Mouse (Mus musculus) kidney, postnatal 0 days (tissue): ENCODE measurements at regions not wholly inside any gene's neighbourhood (a gene's known extent, or its start where the extent isn't known, plus 50 kb on each side); places are given as distances from the start of the nearest gene placed in this dataset.

Source experiments
- ATAC-seq: fragments of 200-750 bp; cut with Nextera tagmentation; replicated peaks from 2 replicates; pipeline ENCODE4 v1.8.0; 2017; ENCODE audit warnings: low read depth, moderate number of reproducible peaks, moderate TSS enrichment, moderate library complexity; ENCODE audit not compliant: low FRiP score
- DNase-seq: peaks from one replicate; pipeline ENCODE4 v3.0.0-alpha.2; 2016; ENCODE audit warnings: low spot score
- H3K27ac ChIP-seq: fragments of 300-500 bp; sonication (generic); 2 replicates; pipeline ENCODE4 v1.5.1; 2014; ENCODE audit warnings: mild to moderate bottlenecking
- H3K27me3 ChIP-seq: fragments of 300-500 bp; sonication (generic); 2 replicates; pipeline ENCODE4 v1.6.1; 2014; ENCODE audit warnings: low read length, mixed read lengths; ENCODE audit not compliant: insufficient read depth
- H3K36me3 ChIP-seq: fragments of 300-500 bp; sonication (generic); 2 replicates; pipeline ENCODE4 v1.6.1; 2014; ENCODE audit warnings: low read length, mixed read lengths; ENCODE audit not compliant: insufficient read depth
- H3K4me1 ChIP-seq: fragments of 300-500 bp; sonication (generic); replicated peaks from 2 replicates; pipeline ENCODE4 v1.6.1; 2014; ENCODE audit warnings: antibody characterized with exemption, low read length, mixed read lengths; ENCODE audit not compliant: insufficient read depth
- H3K4me2 ChIP-seq: fragments of 300-500 bp; sonication (generic); 2 replicates; pipeline ENCODE4 v1.6.1; 2014; ENCODE audit warnings: mild to moderate bottlenecking, low read length, moderate library complexity, mixed read lengths
- H3K4me3 ChIP-seq: fragments of 300-500 bp; sonication (generic); replicated peaks from 2 replicates; pipeline ENCODE4 v1.5.1; 2014; ENCODE audit warnings: low read depth, low read length
- H3K9ac ChIP-seq: fragments of 300-500 bp; sonication (generic); 2 replicates; pipeline ENCODE4 v1.6.1; 2014; ENCODE audit warnings: low read depth, low read length
- H3K9me3 ChIP-seq: fragments of 300-500 bp; sonication (generic); replicated peaks from 2 replicates; pipeline ENCODE4 v1.6.1; 2016; ENCODE audit warnings: low read length, inconsistent platforms, mixed read lengths
- CTCF ChIP-seq: IDR thresholded peaks from 2 replicates; pipeline ENCODE4 v1.5.1; 2016; ENCODE audit warnings: antibody characterized with exemption, low read depth, mild to moderate bottlenecking, moderate library complexity
- WGBS: fragments of 180-500 bp; shearing (Covaris S2); extraction: QIAGEN DNeasy Blood & Tissue Kit; methylation state at CpG from one replicate; pipeline ENCODE4 v1.1.7; 2014; 5-methylcytosine and 5-hydroxymethylcytosine counted together

- Histone ChIP-seq H3K9ac (no peak overlapping the region), H3K27ac (no peak overlapping the region), H3K4me2 (no peak overlapping the region), H3K36me3 (no peaks in the 10 kb centered on the region), H3K4me3 (no peak overlapping the region), H3K27me3 (no peaks in the 10 kb centered on the region), H3K9me3 (no peaks in the 10 kb centered on the region), H3K4me1 (no peaks in the 10 kb centered on the region)
- no peak for ATAC-seq
- DNase-seq = no peak
- no peak for TF ChIP-seq CTCF
These were observed 2750.4 kb upstream of the Gm8797 start for GRCm38 (mm10) chr3:3000199-3000598.

DNA sequence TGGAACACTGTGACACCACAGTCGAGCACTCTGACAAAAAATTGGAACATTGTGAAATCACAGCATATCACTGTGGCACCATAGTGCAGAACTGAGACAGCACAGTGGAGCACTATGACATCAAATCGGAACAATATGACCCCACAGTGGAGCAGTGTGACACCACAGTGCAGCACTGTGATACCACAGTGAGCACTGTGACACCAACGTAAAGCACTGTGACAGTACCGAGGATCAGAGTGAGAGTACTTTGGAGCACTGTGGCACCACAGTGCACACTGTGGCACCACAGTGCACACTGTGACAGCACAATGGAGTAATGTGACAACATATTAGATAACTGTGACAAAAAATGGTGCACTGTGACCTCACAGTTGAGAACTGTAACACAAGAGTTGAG is 2749.4 kb upstream of the Gm8797 start:
- Histone ChIP-seq H3K4me3 (no peak overlapping the region), H3K27ac (no peak overlapping the region), H3K36me3 (no peaks in the 10 kb centered on the region), H3K4me2 (no peak overlapping the region), H3K9ac (no peak overlapping the region), H3K4me1 (no peaks in the 10 kb centered on the region), H3K27me3 (no peaks in the 10 kb centered on the region), H3K9me3 (no peaks in the 10 kb centered on the region)
- 0 out of 2 replicates have a peak, but pooled peaks have one; percentile 5 for ATAC-seq
- WGBS = 71% methylated on average over 4 of the region's 4 CpGs
- no peak for TF ChIP-seq CTCF
- no peak for DNase-seq

- Histone ChIP-seq H3K4me1 (no peaks in the 10 kb centered on the region), H3K27me3 (no peaks in the 10 kb centered on the region), H3K9ac (no peak overlapping the region), H3K9me3 (no peaks in the 10 kb centered on the region), H3K4me3 (no peak overlapping the region), H3K36me3 (no peaks in the 10 kb centered on the region), H3K27ac (no peak overlapping the region), H3K4me2 (no peak overlapping the region)
- ATAC-seq (peak; percentile 74), DNase-seq (no peak)
- TF ChIP-seq CTCF = no peak
These were observed 2749.0 kb upstream of the Gm8797 start for GRCm38 (mm10) chr3:3001639-3002038.

DNA sequence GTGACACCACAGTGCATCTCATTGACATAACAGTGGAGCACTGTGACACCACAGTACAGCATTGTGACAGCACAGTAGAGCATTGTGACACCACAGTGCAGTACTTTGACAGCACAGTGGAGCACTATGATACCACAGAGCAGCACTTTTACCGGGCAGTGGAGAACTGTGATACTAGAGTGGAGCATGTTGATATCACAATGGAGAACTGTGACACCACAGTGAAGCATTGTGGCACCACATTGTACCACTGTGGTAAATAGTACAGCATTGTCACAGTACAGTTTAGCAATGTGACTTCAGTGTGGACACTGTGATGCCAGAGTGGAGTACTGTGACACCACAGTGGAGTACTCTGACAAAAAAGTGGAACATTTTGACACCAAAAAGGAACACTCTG is 2747.2 kb upstream of the Gm8797 start:
- no peak overlapping the region for H3K9ac ChIP-seq
- ATAC-seq (no peak), DNase-seq (no peak)
- no peak overlapping the region for H3K4me3 ChIP-seq
- H3K4me1 ChIP-seq = no peaks in the 10 kb centered on the region
- 76% methylated on average over 1 of the region's 1 CpGs for WGBS
- H3K36me3 ChIP-seq = no peaks in the 10 kb centered on the region
- no peak overlapping the region for H3K4me2 ChIP-seq
- TF ChIP-seq CTCF = no peak
- H3K27ac ChIP-seq = no peak overlapping the region
- no peaks in the 10 kb centered on the region for H3K27me3 ChIP-seq
- H3K9me3 ChIP-seq = no peaks in the 10 kb centered on the region

- no peaks in the 10 kb centered on the region for H3K27me3 ChIP-seq
- DNase-seq (no peak), ATAC-seq (no peak)
- no peak overlapping the region for H3K27ac ChIP-seq
- peaks cover 5% of the 10 kb centered on the region; the same call in 1 of the 2 replicates for H3K9me3 ChIP-seq
- H3K4me2 ChIP-seq = no peak overlapping the region
- 71% methylated on average over 1 of the region's 1 CpGs for WGBS
- H3K4me3 ChIP-seq = no peak overlapping the region
- TF ChIP-seq CTCF = no peak
- no peaks in the 10 kb centered on the region for H3K36me3 ChIP-seq
- H3K4me1 ChIP-seq = no peaks in the 10 kb centered on the region
- no peak overlapping the region for H3K9ac ChIP-seq
These were observed 2739.5 kb upstream of the Gm8797 start for GRCm38 (mm10) chr3:3011111-3011510.

- WGBS = 73% methylated on average over 5 of the region's 5 CpGs
- H3K27ac ChIP-seq = no peak overlapping the region
- no peaks in the 10 kb centered on the region for H3K27me3 ChIP-seq
- H3K36me3 ChIP-seq = no peaks in the 10 kb centered on the region
- ATAC-seq = no peak
- no peak overlapping the region for H3K4me3 ChIP-seq
- DNase-seq = no peak
- H3K4me2 ChIP-seq = no peak overlapping the region
- TF ChIP-seq CTCF = no peak
- H3K4me1 ChIP-seq = no peaks in the 10 kb centered on the region
- H3K9me3 ChIP-seq = peaks cover 5% of the 10 kb centered on the region; the same call in 1 of the 2 replicates
- no peak overlapping the region for H3K9ac ChIP-seq
These were observed 2737.7 kb upstream of the Gm8797 start for GRCm38 (mm10) chr3:3012951-3013350.

DNA sequence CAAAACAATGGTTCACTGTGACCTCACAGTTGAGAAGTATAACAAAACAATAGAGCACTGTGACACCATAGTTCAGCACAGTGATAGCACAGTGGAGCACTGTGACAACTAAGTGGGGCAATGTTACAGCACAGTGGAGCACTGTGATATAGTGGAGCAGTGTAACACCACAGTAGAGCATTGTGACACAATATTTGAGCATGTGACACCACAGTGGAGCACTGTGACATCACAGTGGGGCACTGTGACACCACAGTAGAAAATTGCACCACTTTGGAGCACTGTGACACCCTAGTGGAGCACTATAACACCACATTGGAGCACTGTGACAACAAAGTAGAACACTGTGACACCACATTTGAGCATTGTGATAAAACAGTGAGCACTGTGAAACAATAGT is 2735.6 kb upstream of the Gm8797 start:
- H3K4me1 ChIP-seq = no peaks in the 10 kb centered on the region
- H3K4me3 ChIP-seq = no peak overlapping the region
- H3K9me3 ChIP-seq = peaks cover 5% of the 10 kb centered on the region; the same call in 1 of the 2 replicates
- H3K27ac ChIP-seq = no peak overlapping the region
- no peak overlapping the region for H3K4me2 ChIP-seq
- ATAC-seq = peak; percentile 43; the same call in 1 of the 2 replicates
- H3K36me3 ChIP-seq = no peaks in the 10 kb centered on the region
- no peak for TF ChIP-seq CTCF
- no peaks in the 10 kb centered on the region for H3K27me3 ChIP-seq
- no peak overlapping the region for H3K9ac ChIP-seq
- DNase-seq = no peak
